Mouse (Mus musculus): ENCODE measurements around the gene Olfr979.
"Not testable (repeated sequence)": the region's sequence is repeated elsewhere in the genome, so short reads cannot be mapped to it uniquely, and the experiment has no call there.

Olfr979 gene

DNA sequence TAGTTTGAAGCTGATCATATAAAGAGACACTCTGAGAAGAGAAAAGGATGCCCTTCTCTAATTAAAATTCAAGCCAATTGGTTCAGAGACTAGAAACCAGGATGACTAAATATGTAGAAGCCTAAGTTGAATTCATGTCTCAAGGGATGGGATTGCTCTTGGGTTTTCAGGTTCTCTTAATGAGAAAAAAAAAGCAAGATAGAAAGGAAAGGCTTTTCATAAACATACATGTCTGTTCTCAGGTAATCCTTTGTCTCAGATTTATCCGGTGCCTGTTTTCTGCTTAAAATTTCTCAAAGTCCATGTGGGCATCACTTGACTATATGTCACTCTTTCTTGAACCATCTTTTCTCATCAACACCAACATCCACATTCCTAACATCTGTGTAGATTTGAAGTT lies at the start of gene Olfr979:
Gene Olfr979 (minus strand): TSS at position 101 of the 400 bp plus-strand sequence.
- no peak for DNase-seq

DNA sequence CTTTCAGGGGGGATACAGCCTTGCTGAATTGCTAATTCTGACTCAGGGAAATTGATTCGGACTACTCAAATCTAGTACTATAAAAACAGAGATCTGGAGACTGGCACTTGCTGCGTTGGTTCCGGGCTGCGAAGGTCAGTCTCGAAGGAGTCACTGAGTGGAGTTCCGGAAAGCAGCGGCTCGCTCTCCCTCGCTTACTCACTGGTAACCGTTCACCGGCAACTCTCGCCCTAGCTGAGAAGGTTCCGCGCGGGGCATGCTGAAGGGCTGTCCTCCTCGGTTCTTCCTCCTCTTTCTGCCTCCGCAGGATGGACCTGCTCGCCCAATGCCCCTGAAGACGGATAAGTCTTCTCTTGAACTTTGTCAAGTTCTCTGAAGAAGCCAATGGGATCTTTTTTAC lies 46.9 kb upstream of the Olfr979 start:
- DNase-seq: no peak

GRCm38 (mm10) chr9:40021164-40021563 lies 17.9 kb upstream of the Olfr979 start, which contains the start of gene Olfr981:
TSS of gene Olfr981 (plus strand) at chr9:40021464.
- DNase-seq: no peak

GRCm38 (mm10) chr9:40009482-40009881 lies 6.2 kb upstream of the Olfr979 start, which contains the start of gene Olfr980:
TSS of gene Olfr980 (minus strand) at chr9:40009582.
- DNase-seq: no peak

- no peak for DNase-seq
Observed at GRCm38 (mm10) chr9:39991813-39992212, 11.5 kb downstream of the Olfr979 start, which contains the start of gene Olfr978. TSS of gene Olfr978 (plus strand) at chr9:39992113.

DNA sequence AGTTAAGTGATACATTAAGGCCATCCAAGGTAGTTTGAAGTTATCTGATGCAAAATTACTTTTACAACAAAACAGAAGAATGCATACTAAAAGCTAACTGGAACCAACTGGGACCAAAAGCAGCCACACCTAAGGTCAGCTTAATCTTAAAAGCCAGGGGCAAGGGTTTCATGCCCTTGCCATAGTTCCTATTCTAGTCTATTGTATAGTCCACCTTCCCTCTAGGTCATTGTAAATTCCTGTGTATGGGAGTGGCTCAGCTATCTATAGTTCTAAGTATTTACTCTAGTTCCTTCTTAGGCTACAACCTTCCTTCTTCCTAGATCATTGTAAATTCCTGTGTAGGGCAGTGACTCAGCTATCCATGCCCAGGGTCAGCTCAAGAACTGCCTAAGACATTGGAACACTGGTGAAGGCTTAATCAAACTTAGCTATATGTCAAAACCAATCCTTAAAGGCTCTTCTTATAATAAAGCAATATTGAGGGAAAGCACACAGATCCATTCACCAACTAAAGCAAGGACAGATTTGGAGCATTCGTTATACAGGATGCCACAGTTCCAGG lies 26.6 kb downstream of the Olfr979 start:
- not testable (repeated sequence) for DNase-seq

DNA sequence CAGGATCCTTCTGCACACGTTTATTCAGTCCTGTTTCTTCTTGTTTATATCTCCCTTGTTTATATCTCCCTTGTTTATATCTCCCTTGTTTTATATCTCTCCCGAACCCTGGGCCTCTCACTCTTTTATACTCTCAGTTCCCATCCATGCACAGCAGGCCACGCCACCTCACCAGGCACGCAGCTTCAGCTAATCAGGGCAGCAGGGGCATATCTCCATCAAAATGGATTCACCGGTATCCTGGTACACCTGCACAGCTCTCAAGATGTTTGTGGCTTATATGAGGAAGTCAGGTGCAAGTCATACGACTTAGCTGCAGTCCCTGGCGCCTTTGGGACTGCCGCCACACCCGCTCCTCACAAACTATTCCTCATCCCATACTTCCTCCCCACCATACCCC lies 42.2 kb downstream of the Olfr979 start, which contains the start of gene Olfr976:
Gene Olfr976 (minus strand): TSS at position 101 of the 400 bp plus-strand sequence.
- DNase-seq: not testable (repeated sequence)

DNA sequence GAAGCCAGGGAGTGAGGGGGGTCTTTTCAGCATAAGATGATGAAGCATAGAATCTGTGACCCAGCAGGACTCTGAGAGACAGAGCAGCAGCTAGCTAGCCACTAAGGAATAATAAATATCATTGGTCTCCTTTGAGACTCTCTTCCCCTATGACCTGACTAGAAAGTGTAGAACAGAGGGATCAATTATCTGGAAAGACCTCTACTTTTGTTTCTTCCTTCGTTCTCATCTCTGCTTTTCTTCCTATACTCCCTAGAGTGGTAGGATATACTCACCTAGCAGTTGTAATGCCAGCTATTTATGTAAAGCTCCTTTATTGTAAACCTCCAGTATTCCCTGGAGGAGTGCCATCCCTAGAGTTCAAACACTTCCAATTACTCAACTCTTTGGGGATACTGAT lies 51.3 kb downstream of the Olfr979 start, which contains the start of gene Olfr975:
Gene Olfr975 (minus strand): TSS at position 101 of the 400 bp plus-strand sequence.
- DNase-seq: no peak

All from cerebellum, adult 11 months (tissue).